9 mouse cellular contexts compared by ENCODE assay signal in genomic region chr6:67451330-67451729, GRCm38 (mm10). TPM values are rescaled to one million over a fixed set of nuclear protein-coding genes. Genes with fewer than 3 reads are reported as not detected.
DNase-seq lines count a peak whose midpoint lies in the region; ATAC-seq and TF ChIP-seq lines count a peak whose summit lies in the region.
"Had no signal": no experiment of that assay in that cellular context is flagged by ENCODE, and none has a peak within 500 bp of the region (broad histone marks: within the 10 kb centered on the region; RNA-seq: fewer than 3 reads in every experiment).

No protein-coding gene starts in this region.

- TF ChIP-seq CTCF in liver, embryonic 14.5 days (IDR thresholded peaks at IDR 0.05; ENCODE audit: low read depth), result peak; percentile 19; the same call in 1 of the 2 replicates
- peak; percentile 56 for TF ChIP-seq CTCF in left cerebral cortex, adult 2 months (IDR thresholded peaks at IDR 0.05)

- H3K27ac ChIP-seq in liver, embryonic 14.5 days, result no peak overlapping the region
- H3K27ac ChIP-seq in liver, embryonic 11.5 days (ENCODE audit: low read depth, low read length), result no peak overlapping the region
- no peak overlapping the region for H3K27ac ChIP-seq in left cerebral cortex, adult 2 months
- no peak overlapping the region for H3K27ac ChIP-seq in heart, embryonic 11.5 days (ENCODE audit: low read depth, low read length)
- H3K27ac ChIP-seq: liver, embryonic 15.5 days had no signal

- intact Hi-C loops in left cerebral cortex, adult 2 months (cut with DNase I), result loop anchor here (2.0 to 5.0 kb wide), 3 partner anchors 81 to 361 kb away; no protein-coding TSS in a partner anchor

- ATAC-seq in liver, embryonic 14.5 days (ENCODE audit: insufficient read depth), result no peak
- no peak for ATAC-seq in liver, embryonic 11.5 days (replicated peaks; ENCODE audit: low FRiP score)
- ATAC-seq in monocyte, adult 5-6 weeks (replicated peaks; ENCODE audit: insufficient number of reproducible peaks, low FRiP score, low TSS enrichment, poor library complexity, severe bottlenecking), result no peak
- no peak for ATAC-seq in heart, embryonic 11.5 days (replicated peaks; ENCODE audit: insufficient number of reproducible peaks, low FRiP score, low TSS enrichment)

- no peaks in the 10 kb centered on the region for H3K27me3 ChIP-seq in liver, embryonic 14.5 days (ENCODE audit: control insufficient read depth, insufficient read depth, low read length)
- H3K27me3 ChIP-seq in liver, embryonic 11.5 days (replicated peaks; ENCODE audit: control insufficient read depth, insufficient read depth, low read length), result no peaks in the 10 kb centered on the region
- no peaks in the 10 kb centered on the region for H3K27me3 ChIP-seq in heart, embryonic 11.5 days (ENCODE audit: control insufficient read depth, insufficient read depth, low read length)
- H3K27me3 ChIP-seq: liver, embryonic 15.5 days had no signal

- H3K9ac ChIP-seq in liver, embryonic 14.5 days (replicated peaks), result no peak overlapping the region
- no peak overlapping the region for H3K9ac ChIP-seq in liver, embryonic 11.5 days (ENCODE audit: low read depth, low read length)
- no peak overlapping the region for H3K9ac ChIP-seq in heart, embryonic 11.5 days (ENCODE audit: low read depth, low read length)
- H3K9ac ChIP-seq: liver, embryonic 15.5 days had no signal

- WGBS in liver, embryonic 14.5 days (ENCODE audit: insufficient replicate concordance), result 44% methylated on average over 5 of the region's 5 CpGs
- 53% methylated on average over 5 of the region's 5 CpGs for WGBS in liver, embryonic 11.5 days
- 47% methylated on average over 5 of the region's 5 CpGs for WGBS in heart, embryonic 11.5 days (ENCODE audit: insufficient replicate concordance)

- no peak overlapping the region for H3K4me3 ChIP-seq in liver, embryonic 14.5 days (ENCODE audit: insufficient read depth in 1 of 2, low read depth in 2 of 2, low read length in 2 of 2)
- H3K4me3 ChIP-seq in liver, embryonic 11.5 days (ENCODE audit: low read depth, low read length), result no peak overlapping the region
- no peak overlapping the region for H3K4me3 ChIP-seq in left cerebral cortex, adult 2 months
- no peak overlapping the region for H3K4me3 ChIP-seq in heart, embryonic 11.5 days (ENCODE audit: low read depth, low read length)
- H3K4me3 ChIP-seq: liver, embryonic 15.5 days had no signal

- H3K4me1 ChIP-seq in liver, embryonic 14.5 days (replicated peaks; ENCODE audit: control insufficient read depth in 2 of 2, insufficient read depth in 2 of 2, low read length in 1 of 2), result no peaks in the 10 kb centered on the region
- no peaks in the 10 kb centered on the region for H3K4me1 ChIP-seq in liver, embryonic 11.5 days (replicated peaks; ENCODE audit: control insufficient read depth, insufficient read depth, low read length)
- no peaks in the 10 kb centered on the region for H3K4me1 ChIP-seq in heart, embryonic 11.5 days (ENCODE audit: control insufficient read depth, insufficient read depth, low read length)
- H3K4me1 ChIP-seq: liver, embryonic 15.5 days had no signal

- no peaks in the 10 kb centered on the region for H3K9me3 ChIP-seq in liver, embryonic 14.5 days (ENCODE audit: control insufficient read depth, low read length)
- H3K9me3 ChIP-seq in liver, embryonic 11.5 days (ENCODE audit: control insufficient read depth, low read length), result no peaks in the 10 kb centered on the region
- H3K9me3 ChIP-seq in heart, embryonic 11.5 days (replicated peaks; ENCODE audit: control insufficient read depth, low read length), result no peaks in the 10 kb centered on the region
- H3K9me3 ChIP-seq: liver, embryonic 15.5 days had no signal

- no peak overlapping the region for H3K4me2 ChIP-seq in liver, embryonic 14.5 days (ENCODE audit: low read depth)
- H3K4me2 ChIP-seq in liver, embryonic 11.5 days, result no peak overlapping the region
- H3K4me2 ChIP-seq in heart, embryonic 11.5 days, result no peak overlapping the region
- H3K4me2 ChIP-seq: liver, embryonic 15.5 days had no signal

- peak; percentile 11 for DNase-seq in embryo, embryonic 10 days (ENCODE audit: low spot score)
- no peak for DNase-seq in embryo, embryonic 9.5 days (ENCODE audit: extremely low spot score)
- no peak for DNase-seq in liver, embryonic 14.5 days (ENCODE audit: low read depth in 3 of 3, low spot score in 3 of 3)
- no peak for DNase-seq in liver, embryonic 11.5 days (ENCODE audit: low spot score)
- peak; percentile 8 for DNase-seq in MEL-GATA-1-ER (ENCODE audit: extremely low read depth, low read depth)
- DNase-seq in left cerebral cortex, adult 2 months (ENCODE audit: extremely low spot score in 1 of 2, low spot score in 2 of 2), result peak; percentile 13 to 22

- no peaks in the 10 kb centered on the region for H3K36me3 ChIP-seq in liver, embryonic 14.5 days (replicated peaks; ENCODE audit: control insufficient read depth, insufficient read depth, low read depth)
- no peaks in the 10 kb centered on the region for H3K36me3 ChIP-seq in liver, embryonic 11.5 days (ENCODE audit: control insufficient read depth, insufficient read depth, low read length)
- no peaks in the 10 kb centered on the region for H3K36me3 ChIP-seq in heart, embryonic 11.5 days (ENCODE audit: control insufficient read depth, insufficient read depth, low read length)
- H3K36me3 ChIP-seq: liver, embryonic 15.5 days had no signal

- no peak for TF ChIP-seq EP300 in liver, embryonic 14.5 days (IDR thresholded peaks at IDR 0.05; ENCODE audit: low read depth)

RNA-seq across cellular contexts. Expression of gene Il23r, which starts 40.3 kb away (rescaled TPM):
- polyA plus RNA-seq in liver, embryonic 14.5 days (2012; rRNA removed), result not detected in 2 replicates
- polyA plus RNA-seq in liver, embryonic 14.5 days (2014; fragmentation: Nextera tagmentation; extraction: Ambion mirVana), result not detected in 2 replicates
- polyA plus RNA-seq in liver, embryonic 11.5 days (2014; fragmentation: Nextera tagmentation; extraction: Ambion mirVana), result not detected in 2 replicates
- total RNA-seq in left cerebral cortex, adult 2 months (2021), result not detected
- total RNA-seq in monocyte, adult 5-6 weeks (2017), result not detected in 3 replicates
- polyA plus RNA-seq in heart, embryonic 11.5 days (2014; fragmentation: Nextera tagmentation; extraction: Ambion mirVana), result not detected in 2 replicates
- polyA plus RNA-seq: liver, embryonic 15.5 days had no signal

Comparison
In these comparisons a context has a peak if more than half of its experiments do, and no peak if none do; other contexts are left out.
1. DNase-seq: peak in embryo, embryonic 10 days (single experiment), MEL-GATA-1-ER (single experiment) and left cerebral cortex, adult 2 months (2 of 2); none in embryo, embryonic 9.5 days (single experiment), liver, embryonic 14.5 days (0 of 3) and liver, embryonic 11.5 days (single experiment).